Mouse (Mus musculus) limb, embryonic 11.5 days (tissue): ENCODE results near the gene Cs. TPM values are rescaled to one million over a fixed set of nuclear protein-coding genes. Genes with fewer than 3 reads are reported as not detected.
A peak's percentile ranks its signal among the peaks of the same experiment; 100 is the strongest.
"Not testable (repeated sequence)": the region's sequence is repeated elsewhere in the genome, so short reads cannot be mapped to it uniquely, and the experiment has no call there.

Source experiments
- ATAC-seq: fragments of 200-750 bp; cut with Nextera tagmentation; 2 replicates; pipeline ENCODE4 v1.8.0; 2017; ENCODE audit warnings: low read depth; ENCODE audit not compliant: insufficient number of reproducible peaks, low FRiP score, low TSS enrichment
- DNase-seq: peaks from one replicate; pipeline ENCODE4 v3.0.0-alpha.2; 2015; ENCODE audit warnings: low spot score
- H3K27ac ChIP-seq: fragments of 300-500 bp; sonication (generic); replicated peaks from 2 replicates; pipeline ENCODE4 v1.5.1; 2014; ENCODE audit warnings: low read depth, mild to moderate bottlenecking, low read length
- H3K27me3 ChIP-seq: fragments of 300-500 bp; sonication (generic); 2 replicates; pipeline ENCODE4 v1.6.1; 2014; ENCODE audit warnings: mild to moderate bottlenecking, low read length, mixed read lengths; ENCODE audit not compliant: control insufficient read depth, insufficient read depth
- H3K36me3 ChIP-seq: fragments of 300-500 bp; sonication (generic); 2 replicates; pipeline ENCODE4 v1.6.1; 2014; ENCODE audit warnings: mild to moderate bottlenecking, low read length, moderate library complexity, mixed read lengths; ENCODE audit not compliant: control insufficient read depth, insufficient read depth
- H3K4me1 ChIP-seq: fragments of 300-500 bp; sonication (generic); 2 replicates; pipeline ENCODE4 v1.6.1; 2014; ENCODE audit warnings: low read length, mixed read lengths; ENCODE audit not compliant: control insufficient read depth, insufficient read depth
- H3K4me2 ChIP-seq: fragments of 300-500 bp; sonication (generic); 2 replicates; pipeline ENCODE4 v1.6.1; 2014; ENCODE audit warnings: low read depth, mild to moderate bottlenecking, moderate library complexity; ENCODE audit not compliant: severe bottlenecking
- H3K4me3 ChIP-seq: fragments of 300-500 bp; sonication (generic); 2 replicates; pipeline ENCODE4 v1.5.1; 2014; ENCODE audit warnings: low read depth, low read length
- H3K9ac ChIP-seq: fragments of 300-500 bp; sonication (generic); 2 replicates; pipeline ENCODE4 v1.6.1; 2014; ENCODE audit warnings: mild to moderate bottlenecking, low read length
- H3K9me3 ChIP-seq: fragments of 300-500 bp; sonication (generic); 2 replicates; pipeline ENCODE4 v1.6.1; 2016; ENCODE audit warnings: low read length; ENCODE audit not compliant: control insufficient read depth
- WGBS: fragments of 180-500 bp; shearing (Covaris S2); extraction: QIAGEN DNeasy Blood & Tissue Kit; methylation state at CpG from one replicate; pipeline ENCODE4 v1.1.7; 2014; 5-methylcytosine and 5-hydroxymethylcytosine counted together
- polyA plus RNA-seq: library from polyadenylated mRNA; unstranded; fragments of >200 nt; fragmentation: Nextera tagmentation; extraction: Ambion mirVana; gene quantifications from 2 replicates; pipeline ENCODE4 v1.2.1, GENCODE M21; 2014

Gene Cs
- polyA plus RNA-seq = 231 and 232 TPM in 2 replicates

DNA sequence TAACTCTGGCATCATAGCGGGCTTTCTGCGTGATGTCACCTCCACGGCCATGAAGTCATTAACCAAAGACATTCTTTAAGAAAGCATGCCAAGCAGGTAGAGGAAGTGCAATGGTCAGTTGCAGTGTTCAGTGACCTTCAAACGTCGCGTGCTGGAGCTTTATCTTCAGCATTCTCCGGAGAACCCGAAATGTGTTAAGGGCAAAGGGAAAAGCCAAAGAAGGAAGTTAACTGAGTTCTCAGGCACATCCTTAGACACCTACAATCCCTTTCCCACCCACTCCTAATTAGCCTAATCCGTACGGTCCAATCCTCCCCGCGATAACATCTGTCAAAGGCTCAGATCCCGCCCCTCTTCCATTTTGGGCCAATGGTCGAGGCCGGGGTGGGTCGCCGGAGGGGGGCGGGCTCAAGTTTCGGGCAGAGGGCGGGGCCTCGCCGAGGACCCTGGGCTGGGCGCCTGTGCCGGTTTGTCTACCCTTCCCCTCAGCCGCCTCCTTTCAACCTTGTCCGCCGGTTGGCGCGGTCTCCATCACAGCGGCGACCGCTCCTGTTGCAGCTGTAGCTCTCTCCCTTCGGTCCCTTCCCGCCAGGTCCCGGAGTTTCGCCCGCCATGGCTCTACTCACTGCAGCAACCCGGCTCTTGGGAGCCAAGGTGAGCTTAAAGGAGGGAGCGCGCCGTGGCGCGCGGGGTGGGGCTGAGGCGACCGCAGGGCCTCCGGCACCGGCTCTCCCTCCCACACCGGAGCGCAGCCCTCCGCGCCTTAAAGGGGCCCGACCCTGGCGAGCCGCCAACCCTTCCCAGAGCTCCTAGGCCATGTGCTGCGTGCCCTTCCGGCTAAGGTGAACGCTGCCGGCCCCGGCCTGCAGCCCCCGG, at the start of gene Cs:
Gene Cs (plus strand): TSS at position 429 of the 876 bp plus-strand sequence.
- no peaks in the 10 kb centered on the region for H3K27me3 ChIP-seq
- DNase-seq (peak; percentile 98), ATAC-seq (peak; percentile 99)
- peak within 1 kb of the TSS; percentile 60 for H3K27ac ChIP-seq
- peak within 1 kb of the TSS; percentile 83 for H3K4me2 ChIP-seq
- H3K9ac ChIP-seq = peak within 1 kb of the TSS; percentile 68
- no peaks in the 10 kb centered on the region for H3K9me3 ChIP-seq
- peaks cover 9% of the 10 kb centered on the region for H3K4me1 ChIP-seq
- H3K4me3 ChIP-seq = peak within 1 kb of the TSS; percentile 77
- H3K36me3 ChIP-seq = no peaks in the 10 kb centered on the region
- 1% methylated on average over 61 of the region's 61 CpGs for WGBS

GRCm38 (mm10) chr10:128290594-128290993, 46.9 kb upstream of the Cs start:
- H3K4me3 ChIP-seq, H3K4me2 ChIP-seq, ATAC-seq, H3K36me3 ChIP-seq, H3K27me3 ChIP-seq, H3K9ac ChIP-seq, H3K27ac ChIP-seq, DNase-seq, H3K4me1 ChIP-seq, H3K9me3 ChIP-seq: not testable (repeated sequence)
- 93% methylated on average over 1 of the region's 1 CpGs for WGBS

DNA sequence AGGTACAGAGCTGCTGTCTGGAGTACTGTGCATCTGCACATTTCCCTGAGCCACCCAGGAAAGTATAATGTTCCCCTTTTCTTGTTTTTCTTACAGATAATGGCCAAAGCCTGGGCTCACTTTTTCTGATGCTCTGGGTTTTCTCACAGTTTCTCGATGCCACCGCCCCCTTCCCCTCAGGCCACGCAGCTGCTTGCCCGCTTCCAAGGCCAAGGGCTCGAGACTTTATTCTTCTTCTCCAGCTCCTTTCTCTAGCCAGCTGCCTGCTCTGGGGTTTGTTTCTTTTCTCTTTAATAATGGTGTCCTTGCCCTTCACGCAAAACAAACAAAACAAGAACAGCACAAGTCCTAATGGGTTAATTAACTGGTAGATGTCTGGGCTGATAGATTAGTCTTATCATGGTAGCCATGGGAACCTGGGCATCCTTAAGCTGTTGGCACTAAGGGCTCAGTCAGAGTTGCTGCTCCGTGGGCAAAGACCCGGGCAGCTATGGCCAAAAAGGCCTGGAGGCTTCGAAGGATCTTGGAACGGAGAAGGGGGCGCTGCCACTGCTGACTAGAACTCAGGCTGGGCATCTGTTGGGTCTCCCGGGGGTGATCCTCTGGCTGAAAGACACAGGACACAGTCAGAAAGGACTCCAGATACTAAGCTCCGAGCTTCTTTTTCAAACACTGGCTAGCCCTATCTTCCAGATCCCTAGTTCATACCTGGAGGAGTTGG, 41.0 kb upstream of the Cs start:
- H3K9ac ChIP-seq = no peak overlapping the region

DNA sequence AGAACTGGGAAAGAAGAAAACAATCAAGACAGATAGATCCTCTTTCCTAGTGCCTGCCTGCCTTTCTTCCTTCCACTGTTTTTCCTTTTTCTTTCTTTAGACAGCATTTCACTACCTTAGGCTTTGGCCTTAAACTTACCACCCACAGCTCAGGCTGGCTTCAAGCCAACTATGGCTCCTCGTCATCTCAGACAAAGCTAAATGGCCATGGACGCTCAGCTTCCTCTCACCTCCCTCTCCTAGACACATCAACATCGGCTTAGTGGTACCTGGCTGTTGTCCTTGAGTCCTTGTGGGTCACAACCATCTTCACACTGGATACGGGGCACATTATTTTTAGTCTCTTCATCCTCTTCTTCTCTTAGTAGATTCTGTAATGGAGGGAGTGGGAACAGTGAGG, 40.3 kb upstream of the Cs start:
- WGBS = 80% methylated on average over 4 of the region's 4 CpGs
- no peak for ATAC-seq
- H3K4me2 ChIP-seq = no peak overlapping the region

More for the DNA sequence above, 41.0 kb upstream of the Cs start:
- H3K27me3 ChIP-seq = no peaks in the 10 kb centered on the region
- no peak for DNase-seq
- no peak overlapping the region for H3K4me2 ChIP-seq
- H3K9me3 ChIP-seq = no peaks in the 10 kb centered on the region
- no peak overlapping the region for H3K27ac ChIP-seq
- no peaks in the 10 kb centered on the region for H3K4me1 ChIP-seq
- no peak overlapping the region for H3K4me3 ChIP-seq
- no peaks in the 10 kb centered on the region; the same call in 1 of the 2 replicates for H3K36me3 ChIP-seq
- 81% methylated on average over 13 of the region's 13 CpGs for WGBS
- ATAC-seq = no peak

GRCm38 (mm10) chr10:128297622-128298021, 39.9 kb upstream of the Cs start:
- WGBS = 86% methylated on average over 11 of the region's 11 CpGs
- H3K4me3 ChIP-seq = no peak overlapping the region
- DNase-seq = no peak
- H3K9me3 ChIP-seq = no peaks in the 10 kb centered on the region
- no peak overlapping the region for H3K27ac ChIP-seq
- H3K9ac ChIP-seq = no peak overlapping the region
- no peak overlapping the region for H3K4me2 ChIP-seq
- no peak for ATAC-seq
- H3K27me3 ChIP-seq = no peaks in the 10 kb centered on the region
- H3K4me1 ChIP-seq = no peaks in the 10 kb centered on the region
- H3K36me3 ChIP-seq = no peaks in the 10 kb centered on the region

More for the DNA sequence above, 40.3 kb upstream of the Cs start:
- Histone ChIP-seq H3K4me3 (no peak overlapping the region), H3K9ac (no peak overlapping the region), H3K27me3 (no peaks in the 10 kb centered on the region), H3K9me3 (no peaks in the 10 kb centered on the region), H3K27ac (no peak overlapping the region), H3K4me1 (no peaks in the 10 kb centered on the region), H3K36me3 (no peaks in the 10 kb centered on the region; the same call in 1 of the 2 replicates)
- DNase-seq = no peak

DNA sequence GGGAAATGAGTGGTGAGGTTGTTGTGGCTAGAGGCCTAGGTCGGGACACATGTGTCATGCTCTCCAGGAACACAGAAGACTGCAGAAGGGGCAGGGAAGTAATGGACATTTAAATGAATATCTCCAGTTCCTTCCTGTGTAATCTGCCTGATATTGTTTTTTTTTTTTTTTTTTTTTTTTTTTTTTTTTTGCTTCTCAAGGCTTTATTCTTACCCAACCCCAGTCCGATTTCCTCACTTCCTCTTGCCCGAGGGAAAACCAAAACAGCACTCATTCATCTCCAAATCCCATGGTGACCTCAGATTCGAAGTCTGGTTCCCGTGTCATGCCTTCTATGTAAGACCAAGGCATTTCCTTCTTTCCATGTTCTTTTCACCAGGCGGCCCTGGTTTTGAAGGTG, 39.3 kb upstream of the Cs start:
- Histone ChIP-seq H3K9me3 (no peaks in the 10 kb centered on the region), H3K9ac (no peak overlapping the region), H3K27me3 (no peaks in the 10 kb centered on the region), H3K4me3 (no peak overlapping the region), H3K27ac (no peak overlapping the region), H3K36me3 (no peaks in the 10 kb centered on the region), H3K4me1 (no peaks in the 10 kb centered on the region), H3K4me2 (no peak overlapping the region)
- DNase-seq (no peak), ATAC-seq (no peak)
- WGBS = 81% methylated on average over 6 of the region's 6 CpGs

GRCm38 (mm10) chr10:128298702-128299171, 38.8 kb upstream of the Cs start, which contains the start of gene Il23a:
Gene Il23a (minus strand): TSS chr10:128298752.
- DNase-seq (no peak), ATAC-seq (no peak)
- Histone ChIP-seq H3K9ac (no peak within 1 kb of the TSS), H3K9me3 (no peaks in the 10 kb centered on the region), H3K27me3 (no peaks in the 10 kb centered on the region), H3K27ac (no peak within 1 kb of the TSS), H3K36me3 (no peaks in the 10 kb centered on the region), H3K4me2 (no peak within 1 kb of the TSS), H3K4me1 (peaks cover under 1% of the 10 kb centered on the region), H3K4me3 (no peak within 1 kb of the TSS)
- 87% methylated on average over 11 of the region's 11 CpGs for WGBS

DNA sequence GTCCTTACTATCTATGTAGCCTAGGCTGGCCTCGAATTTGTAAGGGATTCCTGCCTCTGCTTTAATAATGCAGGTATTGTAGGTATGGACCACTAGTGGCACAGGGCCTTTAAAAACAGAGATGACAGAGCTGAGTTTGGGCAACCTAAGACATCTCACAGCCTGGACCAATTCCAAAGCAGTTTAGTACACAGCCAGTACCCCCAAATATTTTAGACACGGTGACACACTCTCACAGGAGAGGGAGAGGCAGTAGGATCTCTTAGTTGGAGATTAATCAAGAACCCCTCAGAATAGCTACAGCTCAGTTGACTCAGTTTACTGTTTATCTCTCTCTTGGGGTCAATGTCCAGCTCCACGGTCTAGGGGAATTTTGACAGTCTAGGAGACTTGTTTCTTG, 35.2 kb upstream of the Cs start:
- H3K27me3 ChIP-seq = no peaks in the 10 kb centered on the region
- 46% methylated on average over 3 of the region's 3 CpGs for WGBS
- DNase-seq = no peak

More for the DNA sequence above, 35.2 kb upstream of the Cs start:
- no peak for ATAC-seq
- H3K36me3 ChIP-seq = no peaks in the 10 kb centered on the region
- peak overlapping the region; percentile 89 for H3K27ac ChIP-seq
- H3K4me1 ChIP-seq = peaks cover 3% of the 10 kb centered on the region
- peak overlapping the region; percentile 91 for H3K9ac ChIP-seq
- H3K4me3 ChIP-seq = peak overlapping the region; percentile 60
- peak overlapping the region; percentile 85 for H3K4me2 ChIP-seq
- no peaks in the 10 kb centered on the region for H3K9me3 ChIP-seq
